Mouse (Mus musculus): ENCODE data around the gene Pbld2. TPM values are rescaled to one million over a fixed set of nuclear protein-coding genes. Genes with fewer than 3 reads are reported as not detected.
A peak's percentile ranks its signal among the peaks of the same experiment; 100 is the strongest.

Gene Pbld2
- polyA plus RNA-seq, 1 experiment from 2014 or later: 0.78 TPM

DNA sequence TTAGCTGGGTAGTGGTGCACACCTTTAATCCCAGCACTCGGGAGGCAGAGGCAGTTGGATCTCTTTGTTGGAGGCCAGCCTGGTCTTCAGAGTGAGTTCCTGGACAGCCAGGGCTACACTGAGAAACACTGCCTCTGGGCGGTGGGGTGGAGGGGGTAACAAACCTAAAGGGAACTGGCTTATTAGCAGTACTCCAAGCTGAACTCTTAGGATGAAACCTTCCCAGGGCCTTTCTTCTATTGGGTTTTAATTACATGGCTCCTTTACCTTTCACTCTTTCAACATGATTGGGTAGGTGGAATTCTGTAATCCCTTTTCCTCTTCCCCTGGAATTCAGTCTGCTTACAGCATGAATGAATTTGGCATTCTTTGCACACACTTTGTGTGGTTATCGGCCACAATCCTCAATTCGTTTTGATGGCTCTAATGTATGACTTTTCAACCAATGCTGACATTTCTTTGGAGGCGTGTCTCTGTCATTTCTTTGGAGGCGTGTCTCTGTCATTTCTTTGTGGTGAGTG, 1.4 kb downstream of the Pbld2 start:
- H3K9me3 ChIP-seq (replicated peaks): no peaks in the 10 kb centered on the region
- no peaks in the 10 kb centered on the region for H3K27me3 ChIP-seq (replicated peaks)
- H3K4me2 ChIP-seq: peak overlapping the region; percentile 71; the same call in 1 of the 2 replicates
- H3K27ac ChIP-seq (ENCODE audit: poor library complexity, severe bottlenecking): peak overlapping the region; percentile 98; the same call in 1 of the 2 replicates
- no peak overlapping the region for H3K4me3 ChIP-seq
- 82% methylated on average over 6 of the region's 6 CpGs for WGBS
- no peak for ATAC-seq (ENCODE audit: insufficient number of reproducible peaks, low FRiP score)
- H3K4me1 ChIP-seq (replicated peaks): peaks cover 18% of the 10 kb centered on the region
- H3K9ac ChIP-seq: no peak overlapping the region
- H3K36me3 ChIP-seq: no peaks in the 10 kb centered on the region

GRCm38 (mm10) chr10:63026156-63026794, 2.2 kb downstream of the Pbld2 start:
- Histone ChIP-seq H3K4me1 (replicated peaks) (peaks cover 14% of the 10 kb centered on the region), H3K4me3 (no peak overlapping the region), H3K9ac (no peak overlapping the region), H3K27ac (ENCODE audit: poor library complexity, severe bottlenecking) (no peak overlapping the region), H3K36me3 (no peaks in the 10 kb centered on the region), H3K27me3 (replicated peaks) (no peaks in the 10 kb centered on the region), H3K4me2 (no peak overlapping the region), H3K9me3 (replicated peaks) (no peaks in the 10 kb centered on the region)
- 62% methylated on average over 8 of the region's 8 CpGs for WGBS
- ATAC-seq (ENCODE audit: insufficient number of reproducible peaks, low FRiP score): no peak

GRCm38 (mm10) chr10:63026795-63027160, 2.7 kb downstream of the Pbld2 start:
- no peaks in the 10 kb centered on the region for H3K36me3 ChIP-seq
- no peak overlapping the region for H3K27ac ChIP-seq (ENCODE audit: poor library complexity, severe bottlenecking)
- peaks cover 11% of the 10 kb centered on the region for H3K4me1 ChIP-seq (replicated peaks)
- H3K9ac ChIP-seq: no peak overlapping the region
- whole genome bisulfite sequencing: 87% methylated on average over 6 of the region's 6 CpGs
- H3K4me2 ChIP-seq: no peak overlapping the region
- H3K9me3 ChIP-seq (replicated peaks): no peaks in the 10 kb centered on the region
- H3K4me3 ChIP-seq: no peak overlapping the region
- ATAC-seq (ENCODE audit: insufficient number of reproducible peaks, low FRiP score): no peak
- H3K27me3 ChIP-seq (replicated peaks): no peaks in the 10 kb centered on the region

DNA sequence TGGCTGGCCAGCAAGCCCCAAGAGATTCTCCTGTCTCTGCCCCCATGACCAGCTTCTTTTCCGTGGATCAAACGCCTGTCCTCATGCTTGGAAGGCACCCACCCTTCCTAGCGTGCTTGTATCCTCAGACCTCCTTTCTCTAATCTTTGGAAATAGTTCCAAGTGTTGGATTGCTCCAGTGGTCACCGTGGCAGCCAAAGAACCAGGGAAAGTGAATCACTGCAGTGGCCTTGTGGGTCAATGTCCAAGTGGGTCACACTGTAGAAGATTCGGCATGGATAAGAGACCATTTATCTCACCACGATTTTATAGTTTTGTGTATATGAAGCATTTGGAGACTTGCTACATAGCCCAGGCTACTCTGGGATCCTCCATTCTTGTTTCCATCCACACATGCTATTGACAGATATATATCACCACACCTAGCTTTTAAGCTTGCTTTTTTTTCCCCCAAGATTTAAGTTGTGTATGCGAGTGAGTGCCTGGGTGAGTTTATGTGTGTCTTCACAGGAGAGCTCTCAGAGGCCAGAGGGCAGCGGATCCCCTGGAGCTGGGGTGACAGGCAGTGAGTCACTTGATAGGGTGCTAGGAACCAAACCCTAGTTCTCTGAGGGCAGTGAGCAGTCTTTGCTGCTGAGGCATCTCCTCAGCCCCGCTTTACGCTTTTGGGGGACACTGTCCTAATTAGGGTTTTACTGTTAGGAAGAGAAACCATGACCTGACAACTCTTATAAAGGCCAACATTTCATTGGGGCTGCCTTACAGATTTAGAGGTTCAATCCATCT, 3.5 kb downstream of the Pbld2 start:
- Histone ChIP-seq H3K36me3 (no peaks in the 10 kb centered on the region), H3K4me3 (no peak overlapping the region), H3K27me3 (replicated peaks) (no peaks in the 10 kb centered on the region), H3K4me2 (no peak overlapping the region), H3K9me3 (replicated peaks) (no peaks in the 10 kb centered on the region), H3K27ac (ENCODE audit: poor library complexity, severe bottlenecking) (no peak overlapping the region), H3K9ac (no peak overlapping the region), H3K4me1 (replicated peaks) (peaks cover 8% of the 10 kb centered on the region)
- no peak for ATAC-seq (ENCODE audit: insufficient number of reproducible peaks, low FRiP score)
- 86% methylated on average over 10 of the region's 10 CpGs for WGBS

DNA sequence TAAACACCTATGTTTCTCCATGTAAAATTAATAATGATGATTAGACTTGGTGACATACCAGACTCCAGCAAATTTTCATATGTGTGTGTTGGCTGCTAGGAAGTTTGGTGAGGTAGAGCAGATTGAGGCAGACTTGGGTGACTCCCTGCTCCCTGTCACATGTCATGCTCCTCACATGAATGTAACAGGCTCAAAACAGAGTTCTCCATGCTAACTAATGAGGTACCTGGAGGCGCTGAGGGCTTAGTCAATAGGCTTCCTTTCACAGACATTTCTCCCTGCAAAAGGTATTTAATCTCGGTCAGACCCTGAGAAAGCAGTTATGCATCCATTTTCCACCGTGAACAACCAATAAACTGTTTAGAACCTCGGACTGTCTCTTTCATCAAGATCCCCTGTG, 4.3 kb downstream of the Pbld2 start:
- Histone ChIP-seq H3K9ac (no peak overlapping the region), H3K36me3 (no peaks in the 10 kb centered on the region), H3K27ac (ENCODE audit: poor library complexity, severe bottlenecking) (no peak overlapping the region), H3K4me2 (no peak overlapping the region), H3K4me1 (replicated peaks) (peaks cover 8% of the 10 kb centered on the region), H3K27me3 (replicated peaks) (no peaks in the 10 kb centered on the region), H3K9me3 (replicated peaks) (no peaks in the 10 kb centered on the region), H3K4me3 (no peak overlapping the region)
- 80% methylated on average over 4 of the region's 4 CpGs for WGBS
- ATAC-seq (ENCODE audit: insufficient number of reproducible peaks, low FRiP score): no peak

- no peak overlapping the region for H3K4me2 ChIP-seq
- H3K9me3 ChIP-seq (replicated peaks): no peaks in the 10 kb centered on the region
- no peak for ATAC-seq (ENCODE audit: insufficient number of reproducible peaks, low FRiP score)
Observed at GRCm38 (mm10) chr10:63032267-63032666, 8.2 kb downstream of the Pbld2 start.

GRCm38 (mm10) chr10:63032956-63033355, 8.8 kb downstream of the Pbld2 start:
- ATAC-seq (ENCODE audit: insufficient number of reproducible peaks, low FRiP score): no peak
- H3K27me3 ChIP-seq (replicated peaks): no peaks in the 10 kb centered on the region

More at GRCm38 (mm10) chr10:63032267-63032666, 8.2 kb downstream of the Pbld2 start:
- no peaks in the 10 kb centered on the region for H3K36me3 ChIP-seq
- no peaks in the 10 kb centered on the region for H3K4me1 ChIP-seq (replicated peaks)
- no peak overlapping the region for H3K4me3 ChIP-seq
- H3K9ac ChIP-seq: no peak overlapping the region
- no peak overlapping the region for H3K27ac ChIP-seq (ENCODE audit: poor library complexity, severe bottlenecking)
- WGBS: 69% methylated on average over 3 of the region's 3 CpGs
- H3K27me3 ChIP-seq (replicated peaks): no peaks in the 10 kb centered on the region

DNA sequence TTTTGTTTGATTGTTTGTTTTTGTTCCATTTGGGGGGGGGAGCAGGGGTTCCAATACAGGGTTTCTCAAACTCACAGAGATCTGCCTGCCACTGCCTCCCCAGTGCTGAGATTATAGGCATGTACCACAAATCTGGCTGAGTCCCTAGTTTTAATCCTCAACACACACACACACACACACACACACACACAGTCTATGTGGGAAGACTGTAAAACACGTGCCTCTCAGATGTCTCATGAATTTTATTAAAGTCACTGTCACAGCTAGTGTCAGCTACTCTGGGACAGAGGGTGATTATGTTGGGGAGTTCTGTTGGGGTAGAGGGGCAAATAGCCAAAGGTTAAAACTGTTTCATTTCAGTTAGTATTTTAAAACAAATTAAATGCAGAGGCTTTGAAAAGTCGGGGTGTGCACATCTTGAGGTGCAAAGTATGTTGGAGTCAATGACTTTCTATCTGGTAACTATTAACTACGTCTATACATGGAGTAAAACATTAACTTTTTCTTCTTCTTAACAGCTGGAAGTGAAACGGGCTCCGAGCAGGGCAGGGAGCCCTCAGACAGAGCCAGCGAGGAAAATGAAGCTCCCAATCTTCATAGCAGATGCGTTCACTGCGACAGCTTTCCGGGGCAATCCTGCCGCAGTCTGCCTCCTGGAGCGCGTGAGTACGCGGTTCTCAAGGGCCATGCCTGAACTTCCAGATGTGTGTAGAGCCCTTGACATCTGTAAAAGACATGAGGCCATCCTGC, 14.6 kb downstream of the Pbld2 start:
- WGBS: 80% methylated on average over 14 of the region's 14 CpGs
- Histone ChIP-seq H3K36me3 (no peaks in the 10 kb centered on the region), H3K4me2 (no peak overlapping the region), H3K9ac (no peak overlapping the region), H3K9me3 (replicated peaks) (no peaks in the 10 kb centered on the region), H3K27ac (ENCODE audit: poor library complexity, severe bottlenecking) (no peak overlapping the region), H3K27me3 (replicated peaks) (no peaks in the 10 kb centered on the region), H3K4me1 (replicated peaks) (peaks cover 4% of the 10 kb centered on the region; the same call in 1 of the 2 replicates), H3K4me3 (no peak overlapping the region)
- no peak for ATAC-seq (ENCODE audit: insufficient number of reproducible peaks, low FRiP score)

More at GRCm38 (mm10) chr10:63032956-63033355, 8.8 kb downstream of the Pbld2 start:
- Histone ChIP-seq H3K36me3 (no peaks in the 10 kb centered on the region), H3K4me2 (no peak overlapping the region), H3K9me3 (replicated peaks) (no peaks in the 10 kb centered on the region), H3K27ac (ENCODE audit: poor library complexity, severe bottlenecking) (no peak overlapping the region), H3K4me3 (no peak overlapping the region), H3K9ac (no peak overlapping the region), H3K4me1 (replicated peaks) (no peaks in the 10 kb centered on the region)
- WGBS: 74% methylated on average over 3 of the region's 3 CpGs

GRCm38 (mm10) chr10:63039867-63040628, 15.9 kb downstream of the Pbld2 start:
- Histone ChIP-seq H3K27ac (ENCODE audit: poor library complexity, severe bottlenecking) (no peak overlapping the region), H3K4me3 (no peak overlapping the region), H3K9ac (no peak overlapping the region), H3K4me2 (no peak overlapping the region), H3K27me3 (replicated peaks) (no peaks in the 10 kb centered on the region), H3K36me3 (no peaks in the 10 kb centered on the region), H3K4me1 (replicated peaks) (peaks cover 4% of the 10 kb centered on the region; the same call in 1 of the 2 replicates), H3K9me3 (replicated peaks) (no peaks in the 10 kb centered on the region)
- ATAC-seq (ENCODE audit: insufficient number of reproducible peaks, low FRiP score): no peak
- WGBS: 63% methylated on average over 5 of the region's 5 CpGs

DNA sequence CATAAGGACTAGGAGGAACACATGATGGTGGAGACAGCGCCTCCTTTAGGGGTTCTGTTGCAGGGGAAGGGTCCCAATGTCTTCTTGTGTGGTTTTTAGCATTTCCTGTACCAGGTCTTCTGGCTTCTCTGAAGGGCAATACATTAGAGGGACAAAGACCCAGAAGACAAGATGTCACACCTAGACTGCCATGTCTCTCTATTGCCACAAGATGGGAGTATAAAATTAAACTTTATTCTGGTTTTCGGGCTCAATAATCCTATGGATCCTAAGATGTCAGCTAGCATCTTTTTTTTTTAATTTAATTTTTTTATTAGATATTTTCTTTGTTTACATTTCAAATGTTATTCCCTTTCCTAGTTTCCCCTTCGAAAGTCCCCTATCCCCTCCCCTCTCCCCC, 19.0 kb downstream of the Pbld2 start:
- WGBS: 55% methylated on average over 3 of the region's 3 CpGs
- Histone ChIP-seq H3K4me2 (no peak overlapping the region), H3K27me3 (replicated peaks) (no peaks in the 10 kb centered on the region), H3K4me1 (replicated peaks) (peaks cover 4% of the 10 kb centered on the region; the same call in 1 of the 2 replicates), H3K27ac (ENCODE audit: poor library complexity, severe bottlenecking) (no peak overlapping the region), H3K4me3 (no peak overlapping the region), H3K9ac (no peak overlapping the region), H3K36me3 (no peaks in the 10 kb centered on the region), H3K9me3 (replicated peaks) (no peaks in the 10 kb centered on the region)
- no peak for ATAC-seq (ENCODE audit: insufficient number of reproducible peaks, low FRiP score)

All from heart, embryonic 12.5 days (tissue).